Mouse (Mus musculus) liver, adult 10 weeks (tissue): ENCODE data around the gene Trpc2. TPM values are rescaled to one million over a fixed set of nuclear protein-coding genes. Genes with fewer than 3 reads are reported as not detected.

Experiments used
- polyA plus RNA-seq: library from polyadenylated mRNA; stranded (reverse); fragments of 350-450 nt; fragmentation: Illumina TruSeq; extraction: RNeasy Lipid Tissue Mini Kit (QIAGEN cat#74804); gene quantifications from one replicate; pipeline ENCODE4 v1.2.3, GENCODE M21; 2014; ENCODE audit warnings: low read depth, low replicate concordance

Gene Trpc2
- polyA plus RNA-seq = not detected

DNA sequence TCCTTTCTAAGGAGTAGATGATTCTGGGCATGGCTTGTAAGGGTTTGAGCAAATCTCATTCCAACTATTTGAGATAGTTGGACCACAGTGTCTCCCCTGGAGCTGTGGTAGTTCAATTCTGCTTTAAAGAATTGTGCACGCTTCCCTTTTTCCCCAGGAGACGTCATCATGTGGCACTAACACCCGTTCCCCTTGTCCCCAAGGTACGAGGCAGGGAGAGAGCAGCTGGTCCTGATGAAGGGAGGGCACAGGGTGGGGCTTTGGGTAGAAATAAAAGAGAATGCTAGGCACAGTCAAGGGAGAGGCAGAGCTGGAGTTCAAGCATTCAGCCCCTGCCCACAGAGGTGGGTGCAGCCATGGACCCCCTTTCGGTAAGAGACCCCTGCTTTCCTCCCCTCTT lies at the start of gene Trpc2:
Gene Trpc2 (plus strand): TSS at position 301 of the 400 bp plus-strand sequence.

DNA sequence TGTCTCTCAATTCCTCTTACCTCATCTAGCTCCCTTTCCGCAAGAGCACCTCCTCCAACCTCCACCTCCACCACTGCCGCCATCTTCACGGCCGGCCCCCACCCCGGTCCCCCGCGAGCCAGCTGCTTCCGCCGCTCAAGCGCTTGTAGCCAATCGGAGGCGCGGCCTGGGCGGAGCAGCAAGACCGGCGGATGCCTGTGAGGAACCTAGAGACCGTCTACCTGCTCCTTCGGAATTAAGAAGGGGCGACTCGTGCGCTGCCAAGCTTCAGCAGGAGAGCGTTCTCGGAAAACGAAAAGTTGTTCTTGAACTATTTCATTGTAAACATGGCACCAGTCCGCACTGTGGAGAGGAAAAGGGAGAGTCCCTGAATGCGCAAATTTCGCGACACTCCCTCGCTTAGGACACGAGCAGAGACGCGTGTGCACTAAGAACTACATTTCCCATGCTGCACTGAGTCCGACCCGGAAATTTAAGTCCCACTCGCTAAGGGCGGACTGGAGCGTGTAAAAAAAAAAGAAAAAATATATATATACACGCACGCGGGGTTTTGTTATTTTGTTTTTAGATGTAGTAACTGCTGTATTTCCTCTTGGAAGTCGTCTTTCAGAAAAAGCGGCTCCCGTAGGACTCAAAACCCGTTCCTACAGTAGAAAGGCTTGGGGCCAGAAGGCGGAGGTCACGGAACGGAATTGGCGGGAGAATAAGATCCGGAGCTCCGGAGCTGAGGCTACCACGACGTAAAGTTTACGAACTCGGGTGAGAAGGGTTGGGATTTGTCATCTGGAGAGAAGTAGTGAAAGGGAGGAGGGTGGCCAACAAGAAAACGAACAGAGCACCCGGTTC lies 17.6 kb upstream of the Trpc2 start, which contains the start of the genes Rnf121, Xndc1 and Xntrpc:
Gene Rnf121 (minus strand): TSS at position 424 of the 846 bp plus-strand sequence.
Gene Xndc1 (plus strand): TSS at position 466 of the 846 bp plus-strand sequence.
Gene Xntrpc (plus strand): TSS at position 668 of the 846 bp plus-strand sequence.

DNA sequence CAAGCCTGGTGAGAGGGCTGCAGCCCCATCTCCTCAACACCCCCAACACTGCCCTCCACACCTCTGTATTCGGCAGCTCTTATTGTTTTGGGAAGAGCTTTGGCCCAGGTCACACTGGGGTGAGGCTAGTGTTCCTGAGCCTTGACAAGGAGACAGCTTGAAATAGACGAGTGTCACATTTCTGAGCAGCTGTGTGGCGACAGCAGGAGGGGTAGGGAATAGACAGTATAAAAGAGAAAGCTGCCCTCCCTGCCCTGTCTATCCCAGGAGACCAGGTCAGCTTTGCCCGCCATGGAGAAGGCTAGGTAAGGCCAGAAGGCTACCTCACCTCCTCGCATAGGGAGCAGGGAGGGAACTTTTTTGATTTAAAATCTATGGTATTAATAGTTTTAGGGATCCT lies 18.6 kb downstream of the Trpc2 start, which contains the start of gene Art1:
Gene Art1 (plus strand): TSS at position 257 of the 400 bp plus-strand sequence.

DNA sequence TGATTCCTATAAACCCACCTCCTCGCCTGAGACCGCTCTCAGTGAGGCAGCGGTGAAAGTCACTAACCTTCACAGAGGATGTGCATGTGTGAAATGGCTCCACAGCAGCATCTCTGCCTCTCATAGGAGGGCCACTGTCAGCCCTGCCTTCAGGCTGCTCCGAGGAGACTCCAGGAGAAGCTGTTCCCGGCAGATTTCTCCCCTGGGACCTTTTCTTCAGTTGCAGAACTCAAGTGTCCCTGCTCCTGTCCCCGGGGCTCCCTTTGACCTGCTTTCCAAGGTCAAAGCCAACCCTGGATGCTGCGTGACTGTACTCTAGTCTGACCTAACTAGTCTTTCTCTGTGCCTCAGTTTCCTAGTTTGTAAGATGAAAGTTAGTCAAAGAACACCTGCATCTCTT lies 26.3 kb downstream of the Trpc2 start, which contains the start of gene Art5:
Gene Art5 (minus strand): TSS at position 319 of the 400 bp plus-strand sequence.

DNA sequence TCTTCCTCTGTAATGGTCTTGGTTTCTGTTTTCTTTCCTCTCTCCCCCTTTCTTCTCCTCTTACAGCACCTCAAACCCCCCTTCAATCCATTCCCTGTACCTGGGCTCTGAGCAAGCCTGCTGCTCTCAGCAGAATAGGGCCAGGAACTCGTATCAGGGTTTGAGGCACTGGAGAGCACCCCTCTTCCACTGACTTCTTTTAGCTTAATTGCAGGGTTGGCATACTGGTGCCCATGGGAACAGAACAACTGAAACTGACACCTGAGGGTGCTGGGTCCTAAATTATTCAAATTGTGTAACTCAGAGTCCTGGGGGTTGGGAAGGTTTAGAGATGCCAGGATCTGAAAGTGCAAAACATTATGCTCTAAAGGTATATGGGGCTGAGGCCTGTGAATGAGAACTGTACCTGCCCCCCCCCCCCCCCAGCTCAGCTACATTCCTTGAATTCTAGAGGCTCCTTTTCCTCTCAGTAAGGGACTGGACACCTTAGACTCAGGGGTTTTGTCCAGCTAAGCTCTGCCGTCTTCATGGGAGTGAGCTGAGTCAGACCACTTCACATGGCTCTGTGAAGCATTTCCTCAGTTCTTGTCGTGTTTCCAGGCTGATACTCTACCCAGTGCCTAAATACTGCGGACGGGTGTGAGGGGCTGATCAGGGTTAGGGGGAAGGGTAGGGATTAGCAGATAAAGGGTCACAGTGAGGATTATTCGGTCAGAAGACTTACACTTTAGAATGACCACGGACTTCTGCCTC lies 33.8 kb downstream of the Trpc2 start, which contains the start of gene Chrna10:
Gene Chrna10 (minus strand): TSS at position 250 of the 753 bp plus-strand sequence.

Other genes with a start within 250 kb of the Trpc2 start
- 8.3 TPM for gene Inppl1, start 244.9 kb upstream of the Trpc2 start, polyA plus RNA-seq
- 6.8 TPM for gene Folr2, start 225.9 kb upstream of the Trpc2 start, polyA plus RNA-seq
- gene Anapc15, start 219.4 kb upstream of the Trpc2 start, polyA plus RNA-seq = 11.5 TPM
- gene Folr1, start 212.3 kb upstream of the Trpc2 start, polyA plus RNA-seq = not detected
- gene Lamtor1, start 177.2 kb upstream of the Trpc2 start, polyA plus RNA-seq = 9.2 TPM
- not detected for gene Tomt, start 176.8 kb upstream of the Trpc2 start, polyA plus RNA-seq
- 2.3 TPM for gene Lrrc51, start 149.2 kb upstream of the Trpc2 start, polyA plus RNA-seq
- 11.2 TPM for gene Numa1, start 149.0 kb upstream of the Trpc2 start, polyA plus RNA-seq
- gene Il18bp, start 64.4 kb upstream of the Trpc2 start, polyA plus RNA-seq = 21.1 TPM
- gene Rnf121, start 17.6 kb upstream of the Trpc2 start, polyA plus RNA-seq = 12.2 TPM
- 4.1 TPM for gene Xndc1, start 17.6 kb upstream of the Trpc2 start, polyA plus RNA-seq
- gene Xntrpc, start 17.4 kb upstream of the Trpc2 start, polyA plus RNA-seq = not detected
- gene Art1, start 18.6 kb downstream of the Trpc2 start, polyA plus RNA-seq = not detected
- gene Art5, start 26.4 kb downstream of the Trpc2 start, polyA plus RNA-seq = not detected
- not detected for gene Chrna10, start 33.7 kb downstream of the Trpc2 start, polyA plus RNA-seq
- 8.7 TPM for gene Nup98, start 127.1 kb downstream of the Trpc2 start, polyA plus RNA-seq
- 37.9 TPM for gene Pgap2, start 127.1 kb downstream of the Trpc2 start, polyA plus RNA-seq
- 3.4 TPM for gene Rhog, start 172.9 kb downstream of the Trpc2 start, polyA plus RNA-seq
- 7.4 TPM for gene Stim1, start 184.7 kb downstream of the Trpc2 start, polyA plus RNA-seq